Mouse (Mus musculus) cerebellum, adult 8-10 months (tissue): ENCODE results near the gene Zfp148.

Experiments used
- DNase-seq: peaks from one replicate; pipeline ENCODE4 v3.0.0; 2022

Gene Zfp148

DNA sequence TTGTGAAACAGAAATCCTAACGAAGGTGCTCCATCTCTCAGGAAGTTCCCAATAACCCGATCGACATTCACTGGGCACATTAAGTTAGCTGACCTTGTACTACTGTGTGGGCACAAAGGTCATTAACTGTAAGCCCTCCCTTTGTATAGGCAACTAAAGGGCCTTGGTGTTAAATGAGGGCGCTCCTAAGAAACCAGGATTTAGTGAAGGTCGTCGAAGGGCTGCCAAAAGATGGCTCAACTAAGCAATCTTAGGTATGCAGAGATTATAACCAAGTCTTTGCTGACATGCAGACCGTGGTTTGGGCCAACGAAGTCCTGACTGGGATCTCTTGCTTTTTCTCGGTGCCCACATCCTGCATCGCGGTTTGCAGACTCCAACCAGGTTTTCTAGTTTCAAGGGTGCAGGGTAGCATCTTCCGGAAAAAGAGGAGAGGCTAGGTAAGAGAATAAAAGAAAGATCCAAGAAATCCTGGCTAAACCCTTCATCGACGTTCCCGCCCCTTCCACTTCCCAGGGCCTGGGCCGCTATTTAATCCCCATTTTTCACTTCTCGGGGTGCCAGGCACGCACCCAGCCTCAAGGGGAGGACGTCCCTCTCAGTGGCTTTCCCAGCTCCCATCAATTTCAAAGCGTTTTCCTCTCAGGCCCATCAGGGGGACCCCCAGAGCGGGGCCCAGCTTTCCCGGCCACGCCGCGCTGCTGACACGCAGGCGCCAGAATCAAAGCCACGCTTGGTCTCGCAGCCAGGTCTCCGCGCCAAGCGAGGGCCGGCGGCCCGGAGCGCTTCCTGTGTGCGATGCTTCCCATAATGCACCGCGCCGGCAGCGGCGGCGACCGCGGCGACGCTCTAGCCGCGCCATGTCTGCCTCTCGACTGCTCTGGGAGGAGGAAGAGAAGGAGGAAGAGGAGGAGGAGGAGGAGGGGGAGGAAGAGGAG lies at the start of gene Zfp148:
Zfp148 (plus strand) TSS at position 893 of the 938 bp plus-strand sequence.
- peak; percentile 92 for DNase-seq

DNA sequence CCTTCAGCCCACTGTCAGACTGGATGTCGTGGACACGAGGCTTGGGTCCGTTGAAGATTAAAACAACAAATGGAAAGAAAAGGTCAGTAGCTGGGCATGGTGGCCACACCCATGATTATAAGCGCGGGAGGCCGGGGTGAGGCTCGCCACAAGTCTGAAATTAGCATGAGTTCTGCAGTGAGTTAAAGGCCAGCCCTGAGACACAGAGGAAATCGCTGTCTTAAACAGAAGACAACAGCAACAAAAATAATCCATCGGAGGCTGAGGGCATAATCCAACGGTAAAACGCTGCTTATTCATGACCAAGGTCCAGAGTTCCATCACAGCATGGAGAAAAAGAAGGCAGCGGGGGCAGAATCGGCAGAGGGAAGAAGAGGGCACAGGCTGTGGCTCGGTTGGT lies 47.6 kb upstream of the Zfp148 start:
- DNase-seq, result no peak

DNA sequence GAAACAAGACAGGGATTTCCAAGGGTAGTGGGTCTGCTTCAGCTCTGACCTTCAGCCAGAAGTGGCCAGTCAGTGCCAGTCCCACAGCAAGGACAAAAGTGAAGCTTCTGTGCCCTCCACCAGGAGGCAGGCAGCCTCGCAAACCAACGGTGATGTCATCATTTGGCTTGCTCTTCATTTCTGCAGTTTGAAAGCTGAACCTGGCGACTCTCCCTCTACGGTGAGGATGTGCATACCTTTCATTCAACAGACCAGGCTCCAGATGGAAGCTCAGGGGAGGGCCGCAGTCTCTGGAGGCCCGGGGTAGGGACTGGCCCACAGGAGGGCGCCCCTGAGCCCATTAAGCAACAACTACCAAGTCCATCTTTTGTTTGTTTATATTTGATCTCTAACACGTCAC lies 43.5 kb upstream of the Zfp148 start:
- DNase-seq, result peak; percentile 93

DNA sequence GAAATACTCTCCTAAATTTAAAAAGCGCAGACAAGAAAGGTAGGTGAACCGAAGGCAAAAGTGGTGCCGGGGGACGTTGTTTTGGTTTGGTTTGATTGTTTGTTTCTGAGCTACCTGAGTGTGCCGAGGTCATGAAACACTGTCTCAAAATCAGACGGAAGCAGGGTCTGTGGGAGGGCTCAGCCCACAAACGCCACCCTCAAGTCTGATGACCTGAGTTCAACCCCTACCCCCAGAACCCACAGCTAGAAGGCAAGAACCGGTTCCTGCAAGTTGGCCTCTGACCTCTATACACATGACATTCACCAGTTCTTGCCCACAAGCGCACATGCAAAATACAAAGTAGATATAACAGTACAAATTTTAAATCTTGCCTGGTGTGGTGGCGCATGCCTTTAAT lies 43.0 kb upstream of the Zfp148 start:
- no peak for DNase-seq

DNA sequence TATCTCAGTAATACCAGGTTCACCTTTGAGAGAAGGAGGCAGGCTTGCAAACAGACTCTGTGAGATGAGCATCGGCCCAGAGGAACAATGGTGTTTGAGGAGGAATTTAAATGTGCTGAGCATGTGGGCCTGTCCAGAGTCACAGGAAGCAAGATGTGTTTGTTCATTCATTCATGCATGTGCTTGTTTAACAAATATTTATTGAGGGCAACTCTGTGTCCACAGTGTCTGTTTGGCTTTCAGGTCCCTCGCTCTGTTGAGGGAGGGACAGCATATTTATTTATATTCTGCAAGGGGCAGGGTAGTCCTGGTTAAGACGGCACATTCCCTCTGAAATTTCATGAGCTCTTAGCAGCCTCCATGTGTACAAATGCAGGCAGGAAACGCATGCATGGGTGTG lies 42.1 kb upstream of the Zfp148 start:
- no peak for DNase-seq

DNA sequence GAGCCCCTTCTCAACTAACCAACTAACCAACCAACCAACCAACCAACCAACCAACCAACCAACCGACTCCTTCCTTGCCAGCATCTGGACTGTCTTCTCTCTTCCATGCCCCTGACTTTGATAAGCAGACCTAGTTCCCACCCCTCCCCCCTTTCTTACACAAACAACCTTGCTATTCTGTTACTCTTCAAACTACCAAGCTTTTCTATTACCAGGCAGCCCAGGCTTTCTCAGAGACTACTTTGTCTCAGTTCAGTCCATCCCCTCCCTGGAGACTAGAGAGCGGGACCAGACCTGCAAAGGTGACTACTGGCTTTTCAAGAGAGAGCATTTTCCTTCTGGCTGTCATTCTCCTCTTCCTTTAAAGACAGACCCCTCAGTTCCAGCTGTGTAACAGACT lies 41.2 kb upstream of the Zfp148 start:
- DNase-seq, result no peak

DNA sequence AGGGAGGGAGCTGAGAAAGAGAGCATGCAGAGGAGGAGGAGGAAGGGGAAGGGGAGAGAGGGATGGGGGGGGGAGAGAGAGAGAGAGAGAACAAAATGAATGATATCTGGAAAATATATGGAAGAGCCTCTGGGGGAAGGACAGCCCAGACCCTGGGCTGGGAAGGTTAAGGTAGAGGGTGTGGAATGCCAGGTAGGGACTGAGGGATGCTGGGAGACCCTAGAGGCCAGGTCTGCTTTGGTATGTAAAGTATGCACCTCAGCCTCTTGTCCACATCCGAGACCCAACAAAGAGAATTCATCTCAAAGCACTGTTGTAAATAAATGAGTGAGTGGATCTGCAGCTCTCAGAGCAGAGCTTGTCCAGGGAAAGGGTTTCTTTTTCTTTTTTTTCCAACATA lies 38.3 kb upstream of the Zfp148 start:
- no peak for DNase-seq

DNA sequence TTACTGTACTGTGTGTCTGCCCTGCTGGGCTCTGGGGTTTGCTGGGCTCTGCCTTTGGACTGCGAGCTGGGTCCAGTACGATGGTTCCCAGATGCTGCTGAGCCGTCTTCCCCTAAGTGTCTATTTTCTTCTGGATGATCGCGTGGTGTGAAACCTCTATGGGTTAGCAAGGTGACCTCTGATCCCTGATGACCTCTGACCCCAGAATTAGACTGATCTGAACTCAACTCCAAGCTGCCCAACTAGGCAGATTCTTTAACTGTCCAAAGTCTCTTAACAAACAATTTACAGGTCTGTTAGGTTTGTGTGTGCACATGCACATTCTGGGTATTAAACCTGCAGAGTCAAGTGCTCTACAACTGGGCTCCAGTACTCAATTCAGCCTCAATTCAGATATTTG lies 37.5 kb upstream of the Zfp148 start:
- DNase-seq, result no peak

DNA sequence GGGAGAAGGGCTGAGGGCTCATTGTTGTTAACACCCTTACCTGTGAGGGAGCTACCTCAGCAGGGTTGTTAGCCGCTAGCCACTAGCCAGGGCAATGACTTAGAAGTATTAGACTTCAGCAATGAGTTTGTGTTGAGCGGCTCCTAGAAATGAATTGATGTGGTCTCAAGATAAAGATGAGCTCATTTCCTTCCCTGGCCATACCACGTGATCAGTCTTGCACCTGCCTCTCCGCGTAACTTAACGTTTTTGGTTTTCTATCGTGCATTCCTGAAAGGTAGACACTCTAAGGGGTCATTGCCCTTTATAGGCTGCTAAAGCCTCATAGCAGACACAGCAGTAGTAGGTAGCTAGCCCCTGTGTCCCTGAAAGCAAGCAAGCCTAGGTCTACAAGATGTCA lies 37.0 kb upstream of the Zfp148 start:
- DNase-seq, result no peak

DNA sequence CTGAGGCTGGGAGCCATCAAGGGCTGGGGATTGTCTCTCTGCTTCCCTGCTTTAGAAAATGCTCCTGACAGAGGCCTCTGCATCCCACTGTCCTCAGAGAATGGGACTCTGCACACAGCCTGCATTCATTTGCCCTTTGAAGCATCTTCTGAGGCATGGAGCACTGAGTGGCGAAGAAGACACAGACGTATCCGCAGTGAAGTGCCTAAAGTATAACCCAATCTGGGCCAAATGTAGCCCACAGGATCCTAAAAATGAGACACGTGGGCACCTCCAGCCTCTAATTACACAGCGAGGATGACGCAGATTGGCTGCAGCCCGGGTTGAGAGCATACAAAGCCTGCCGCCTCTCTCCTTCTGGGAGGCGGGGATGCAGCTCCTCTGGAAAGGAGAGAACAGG lies 36.3 kb upstream of the Zfp148 start:
- no peak for DNase-seq

DNA sequence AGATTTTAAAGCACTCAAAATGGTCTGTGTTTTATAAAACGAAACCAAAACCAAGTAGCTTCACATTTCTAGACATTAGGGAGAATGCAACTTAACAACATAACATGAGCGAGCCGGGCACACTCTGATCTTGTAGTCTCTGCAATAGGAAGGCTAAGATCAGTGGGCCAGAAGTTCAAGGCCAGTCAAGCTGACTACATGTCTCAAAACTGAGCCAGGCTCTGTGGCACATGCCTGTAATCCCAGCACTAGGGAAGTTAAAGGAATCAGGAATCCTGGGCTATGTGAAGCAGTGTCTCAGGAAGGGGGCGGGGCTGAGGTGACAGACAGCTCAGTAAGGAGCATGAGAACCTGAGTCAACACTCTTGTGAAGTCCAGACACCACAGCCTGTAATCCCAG lies 35.8 kb upstream of the Zfp148 start:
- no peak for DNase-seq

DNA sequence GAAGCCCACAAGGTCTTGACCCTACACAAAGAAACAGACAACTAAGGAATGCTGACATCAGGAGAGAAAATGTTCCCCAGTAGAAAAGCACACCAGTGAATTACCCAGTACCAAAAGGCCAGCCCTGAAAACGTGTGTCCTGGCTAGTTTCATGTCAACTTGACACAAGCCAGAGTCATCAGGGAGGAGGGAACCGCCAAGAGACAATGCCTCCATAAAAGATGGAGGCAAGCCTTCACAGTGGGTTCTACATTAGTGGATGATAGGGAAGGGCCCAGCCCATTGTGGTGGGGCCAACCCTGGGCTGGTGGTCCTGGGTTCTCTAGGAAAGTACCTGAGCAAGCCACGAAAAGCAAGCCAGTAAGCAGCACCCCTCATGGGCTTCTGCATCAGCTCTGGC lies 34.3 kb upstream of the Zfp148 start:
- no peak for DNase-seq

DNA sequence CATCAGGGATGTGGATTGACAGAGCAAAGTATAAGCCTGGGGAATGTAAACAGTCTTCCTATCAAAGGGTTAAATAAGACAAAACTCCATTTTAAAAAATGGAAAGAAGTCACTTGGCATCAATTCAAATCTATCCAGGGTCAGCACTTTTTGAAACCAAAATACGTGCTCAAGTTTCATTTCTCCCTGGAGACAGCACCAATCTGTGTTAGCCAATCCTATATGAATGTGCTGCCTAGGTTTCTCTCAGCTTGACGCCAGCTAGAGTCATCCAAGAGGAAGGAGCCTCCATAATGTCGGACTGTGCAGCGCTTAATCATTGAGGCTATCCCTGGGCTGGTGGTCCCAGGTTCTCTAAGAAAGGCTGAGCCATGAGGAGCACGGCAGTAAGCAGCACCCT lies 33.5 kb upstream of the Zfp148 start:
- no peak for DNase-seq

DNA sequence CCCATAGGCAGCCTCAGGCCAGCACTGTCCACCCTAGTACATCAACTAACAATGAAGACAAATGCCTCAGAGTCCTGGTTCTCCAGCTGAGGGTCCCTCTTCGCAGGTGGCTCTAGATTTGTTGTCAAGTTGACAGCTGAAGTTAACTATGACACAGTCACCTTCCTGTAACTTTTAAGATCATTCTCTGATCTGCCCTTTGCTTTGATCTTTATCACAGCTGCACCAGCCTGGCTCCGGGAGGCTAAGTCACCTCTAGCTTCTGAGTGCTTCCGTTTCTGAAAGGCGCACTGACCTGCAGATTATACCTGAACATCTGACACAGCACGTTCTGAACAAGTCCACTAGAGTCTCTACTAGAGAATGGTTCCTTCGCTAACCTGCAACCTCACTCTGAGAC lies 22.8 kb upstream of the Zfp148 start:
- no peak for DNase-seq

DNA sequence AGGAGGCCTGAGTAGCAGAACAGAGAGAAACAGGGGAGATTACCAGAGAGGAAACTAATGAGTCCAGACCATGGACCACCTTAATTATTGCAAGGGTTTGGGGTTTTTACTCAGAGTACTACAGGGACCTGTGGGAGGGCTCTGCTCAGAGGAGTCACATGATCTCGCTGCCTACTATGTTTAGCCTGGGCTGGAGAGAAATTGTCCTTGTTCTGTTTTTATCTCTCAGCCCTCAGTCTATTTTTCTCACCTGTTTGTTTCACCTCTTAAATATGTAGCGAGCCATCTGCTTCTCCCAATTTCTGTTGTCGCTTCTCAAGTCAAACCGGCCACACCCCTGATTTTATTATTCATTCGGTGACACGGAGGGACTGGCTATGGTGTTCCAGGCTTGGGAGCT lies 14.9 kb upstream of the Zfp148 start:
- no peak for DNase-seq

DNA sequence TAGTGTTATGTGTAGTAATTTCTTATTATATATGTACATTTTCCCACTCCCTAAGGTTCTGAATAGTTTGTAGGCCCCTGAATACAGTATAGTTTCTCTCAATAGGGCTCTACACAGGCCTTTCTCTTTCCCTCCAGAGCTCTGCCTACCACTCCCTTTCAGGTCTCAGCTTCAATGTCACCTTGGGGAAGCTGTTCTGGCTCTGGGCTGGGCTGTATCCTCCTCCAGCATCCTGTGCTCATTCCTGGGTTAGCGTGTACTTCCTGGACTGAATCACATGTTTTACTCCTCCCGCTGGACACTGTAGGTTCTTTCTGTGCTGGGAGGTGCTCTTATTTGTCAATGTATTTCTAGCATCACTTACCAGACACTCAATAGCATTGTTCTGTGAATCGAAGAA lies 12.0 kb upstream of the Zfp148 start:
- DNase-seq, result no peak

DNA sequence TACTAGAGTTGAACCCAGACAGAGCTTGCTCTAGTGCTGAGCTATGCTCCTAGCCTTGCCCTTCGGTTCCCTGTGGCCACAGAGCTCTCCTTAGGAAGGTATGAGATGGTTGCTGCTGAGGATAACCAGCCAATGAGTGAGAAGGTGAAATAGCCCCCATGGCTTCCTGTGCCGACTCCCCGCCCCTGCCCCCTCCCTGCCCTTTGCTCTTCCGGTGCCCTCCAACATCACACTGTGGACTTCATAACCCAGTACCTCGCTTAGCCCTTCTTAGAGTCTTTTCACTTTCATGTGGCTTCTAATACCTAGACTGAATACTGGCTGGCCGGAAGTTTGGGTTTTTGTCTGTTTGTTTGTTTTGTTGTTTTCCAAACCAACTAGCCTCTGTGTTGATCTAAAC lies 9.8 kb upstream of the Zfp148 start:
- no peak for DNase-seq

DNA sequence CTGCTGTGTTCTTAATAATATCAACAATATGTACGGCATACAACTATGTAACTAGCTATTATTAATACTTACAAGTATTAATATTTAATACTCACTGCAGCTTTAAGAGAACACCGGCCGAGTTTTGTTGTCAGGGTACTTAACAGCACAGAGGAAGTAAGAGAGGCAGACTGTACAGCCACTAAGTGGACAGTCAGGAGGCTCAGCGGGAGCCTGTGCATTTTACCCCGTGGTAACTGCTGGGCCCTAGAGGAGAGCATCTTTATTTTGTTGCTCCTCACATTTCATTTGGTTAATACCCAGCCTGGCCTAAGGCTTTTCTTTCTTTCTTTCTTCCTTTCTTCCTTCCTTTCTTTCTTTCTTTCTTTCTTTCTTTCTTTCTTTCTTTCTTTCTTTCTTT lies 8.0 kb upstream of the Zfp148 start:
- DNase-seq, result no peak

DNA sequence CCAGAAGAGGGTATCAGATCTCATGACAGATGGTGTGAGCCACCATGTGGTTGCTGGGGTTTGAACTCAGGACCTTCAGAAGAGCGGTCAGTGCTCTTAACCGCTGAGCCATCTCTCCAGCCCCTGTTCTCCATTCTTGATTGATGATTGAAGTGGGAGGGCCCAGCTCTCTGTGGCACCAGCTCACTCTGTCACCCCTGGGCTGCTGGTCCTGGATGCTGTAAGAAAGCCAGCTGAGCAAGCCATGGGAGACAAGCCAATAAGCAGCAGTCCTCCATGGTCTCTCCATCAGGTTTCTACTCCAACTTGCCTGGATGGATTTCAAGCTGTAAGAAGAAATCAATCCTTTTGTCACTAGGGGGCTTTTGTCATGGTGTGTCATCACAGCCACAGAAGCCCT lies 7.3 kb upstream of the Zfp148 start:
- no peak for DNase-seq

DNA sequence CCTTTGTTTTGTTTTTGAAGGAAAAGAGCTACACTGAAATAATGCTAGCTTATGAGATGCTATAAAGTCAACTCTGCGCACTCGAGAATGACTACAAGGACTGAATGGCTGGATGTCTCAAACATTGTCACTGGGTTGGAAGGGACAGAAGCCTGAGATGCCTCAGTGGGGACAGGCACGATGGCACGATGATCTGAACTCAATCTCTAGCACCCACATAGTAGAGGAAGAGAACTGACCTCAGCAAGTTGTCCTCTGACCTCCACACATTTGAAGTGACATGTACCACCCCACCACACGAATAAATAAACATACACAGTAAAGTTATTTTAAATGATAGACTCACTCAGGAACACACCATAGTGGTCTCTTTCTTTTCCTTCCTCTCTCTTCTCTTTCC lies 4.4 kb upstream of the Zfp148 start:
- no peak for DNase-seq

DNA sequence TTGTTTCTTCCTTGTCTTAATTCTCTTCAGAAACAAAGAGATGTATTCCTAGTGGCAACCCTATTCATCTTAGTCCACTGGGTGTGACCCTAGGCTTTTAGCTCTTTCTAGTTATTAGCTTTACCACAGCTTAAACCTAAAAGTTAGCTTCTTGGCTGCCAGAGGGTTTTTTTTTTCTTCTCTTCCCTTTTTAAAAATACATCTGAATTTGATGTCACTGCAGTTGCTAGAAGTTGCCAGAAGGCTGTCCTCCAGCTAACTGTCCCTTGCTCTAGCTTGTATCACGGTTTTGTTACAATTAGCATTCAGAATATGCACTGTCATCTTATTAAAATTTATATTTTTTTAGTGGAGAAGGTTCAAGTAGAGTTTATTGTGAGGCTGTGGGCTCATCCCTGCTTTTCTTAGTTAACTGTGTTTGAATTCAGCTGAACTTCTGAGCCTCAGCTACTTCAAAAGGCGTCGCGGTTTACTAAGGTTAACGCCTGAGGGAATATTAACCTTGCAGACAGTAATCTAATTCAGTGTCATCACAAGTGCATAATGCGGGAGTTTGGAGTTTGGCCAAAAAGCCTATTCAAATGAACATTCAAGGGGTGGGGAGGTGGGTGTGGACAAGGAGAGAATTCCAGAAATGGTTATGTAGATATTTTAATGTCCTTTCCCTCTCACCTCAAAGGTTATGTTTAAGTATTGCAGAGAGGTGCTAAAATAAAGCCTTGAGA lies 1.3 kb upstream of the Zfp148 start:
- DNase-seq, result no peak

DNA sequence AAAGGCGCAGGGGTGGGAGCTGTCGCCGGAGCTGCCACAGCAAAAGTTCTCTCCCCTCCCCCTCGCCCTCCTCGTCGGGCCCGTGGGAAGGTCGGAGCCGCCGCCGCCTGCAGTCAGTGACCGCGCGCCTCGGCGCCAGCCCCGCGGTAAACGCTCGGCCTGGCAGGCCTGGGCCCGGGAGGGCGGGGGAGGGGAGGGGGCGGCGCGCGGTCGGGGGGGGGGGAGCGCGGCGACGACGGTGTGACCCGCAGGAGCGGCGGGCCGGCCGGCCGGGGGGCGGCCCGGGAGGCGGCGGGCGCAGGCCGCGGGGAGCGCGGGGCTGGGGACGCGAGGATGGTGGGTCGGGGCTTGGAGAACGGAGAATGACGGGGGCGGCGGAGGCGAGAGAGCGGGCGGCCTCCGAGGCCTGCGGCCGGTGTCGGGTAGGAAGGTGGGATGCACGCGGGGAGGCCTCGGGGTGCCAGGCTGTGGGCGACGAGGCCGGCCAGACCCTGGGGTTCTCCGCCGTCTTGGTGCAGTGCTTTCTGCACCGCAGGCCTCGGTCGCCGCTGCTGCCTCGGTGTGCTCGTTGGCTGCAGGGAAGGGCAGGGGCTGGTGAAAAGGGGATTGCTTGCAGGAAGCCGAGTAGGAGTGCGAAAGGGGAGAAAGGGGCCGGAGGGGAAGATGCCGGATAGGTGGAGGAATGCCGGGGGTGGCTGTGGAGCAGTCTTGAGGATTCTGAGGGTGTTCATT lies 412 bp downstream of the Zfp148 start:
- peak; percentile 51 for DNase-seq

DNA sequence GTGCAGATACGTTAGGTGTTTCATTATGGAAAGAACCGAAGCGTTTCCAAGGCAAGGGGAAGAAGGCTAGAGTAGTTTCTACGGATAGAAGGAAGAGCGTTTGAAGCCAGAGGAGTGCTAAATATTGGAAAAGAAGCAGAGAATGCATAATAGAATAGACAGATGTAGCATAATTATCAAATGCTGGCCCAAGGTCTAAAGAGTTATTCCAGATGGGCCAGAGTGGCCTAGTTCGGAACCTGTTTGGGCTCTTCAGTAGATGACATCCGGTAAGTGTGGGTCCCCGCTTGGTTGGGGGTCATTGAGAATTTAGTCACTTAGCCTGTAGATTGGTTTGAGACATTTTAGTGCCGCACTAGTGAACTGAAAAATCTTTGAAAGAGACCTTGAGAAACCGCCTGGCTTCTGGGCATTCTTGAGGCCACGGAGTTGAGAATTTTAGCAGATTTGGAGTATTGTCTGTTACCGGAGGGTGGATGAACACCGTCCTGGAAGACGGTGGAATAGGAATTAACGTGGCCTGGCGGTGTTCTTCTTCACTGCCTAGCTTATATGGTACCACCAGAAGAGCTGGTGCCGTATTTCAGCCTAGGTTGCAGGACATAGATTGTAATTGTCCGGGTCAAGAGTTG lies 1.1 kb downstream of the Zfp148 start:
- DNase-seq, result no peak
